Mouse (Mus musculus): ENCODE data around the gene Rnf144b.

DNA sequence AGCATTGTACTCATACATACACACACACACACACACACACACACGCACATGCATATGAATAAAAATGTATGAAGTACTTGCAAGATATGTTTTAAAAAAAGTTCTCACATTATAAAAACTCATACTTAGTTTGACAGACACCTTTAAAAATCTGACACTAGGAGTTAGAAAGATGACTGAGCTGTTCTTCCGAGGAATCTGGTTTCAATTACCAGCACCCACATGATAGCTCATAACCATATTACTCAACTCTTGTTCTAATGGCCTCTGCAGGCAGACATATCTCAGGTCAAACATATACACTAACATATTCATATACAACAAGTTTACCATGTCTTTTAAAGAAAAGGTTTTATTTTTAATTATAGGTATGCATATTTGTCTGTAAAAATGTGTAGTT is 25.9 kb upstream of the Rnf144b start:
- TF ChIP-seq CTCF (IDR thresholded peaks at IDR 0.05; ENCODE audit: extremely low read depth, insufficient read depth, low read length) (no peak), POLR2A (IDR thresholded peaks at IDR 0.05; ENCODE audit: extremely low read depth, insufficient read depth, low read length) (no peak)
